Mouse (Mus musculus) kidney, adult 2 months (tissue): ENCODE measurements around the gene Sphk1. TPM values are rescaled to one million over a fixed set of nuclear protein-coding genes. Genes with fewer than 3 reads are reported as not detected.

Experiments
- DNase-seq: peaks from one replicate; pipeline ENCODE4 v3.0.0; 2021
- H3K27ac ChIP-seq: fragments of 200-500 bp; 2 replicates; pipeline ENCODE4 v1.5.1; 2012; ENCODE audit warnings: low read depth, low read length, control low read depth, inconsistent platforms; ENCODE audit not compliant: insufficient read depth
- H3K27me3 ChIP-seq: fragments of 200-500 bp; replicated peaks from 2 replicates; pipeline ENCODE4 v1.6.1; 2012; ENCODE audit warnings: mild to moderate bottlenecking, moderate library complexity, low read length, inconsistent platforms; ENCODE audit not compliant: control insufficient read depth, insufficient read depth
- H3K36me3 ChIP-seq: fragments of 200-500 bp; 2 replicates; pipeline ENCODE4 v1.6.1; 2012; ENCODE audit warnings: mild to moderate bottlenecking, moderate library complexity, low read length, inconsistent platforms; ENCODE audit not compliant: control insufficient read depth, insufficient read depth
- H3K4me1 ChIP-seq: fragments of 200-500 bp; 2 replicates; pipeline ENCODE4 v1.6.1; 2011; ENCODE audit warnings: low read length; ENCODE audit not compliant: control insufficient read depth, insufficient read depth
- H3K4me3 ChIP-seq: fragments of 200-500 bp; 2 replicates; pipeline ENCODE4 v1.5.1; 2011; ENCODE audit warnings: mild to moderate bottlenecking, low read depth, low read length, control low read depth; ENCODE audit not compliant: insufficient read depth
- CTCF ChIP-seq: fragments of 200-500 bp; conservative IDR thresholded peaks from 2 replicates; pipeline ENCODE4 v1.5.1; 2011; ENCODE audit warnings: low read depth, mild to moderate bottlenecking, control low read depth, low read length, moderate library complexity, mixed read lengths; ENCODE audit not compliant: insufficient read depth, insufficient read length
- POLR2A ChIP-seq: fragments of 200-500 bp; IDR thresholded peaks from one replicate; pipeline ENCODE4 v1.6.1; 2011; ENCODE audit warnings: low read depth, low read length, control low read depth
- whole genome bisulfite sequencing: fragments of 180-500 bp; shearing (Covaris S2); methylation state at CpG from one replicate; pipeline ENCODE4 v1.1.7; 2018; 5-methylcytosine and 5-hydroxymethylcytosine counted together
- polyA plus RNA-seq: library from polyadenylated mRNA; depleted of rRNA; stranded (reverse); fragments of >200 nt; gene quantifications from 2 replicates; pipeline ENCODE4 v1.2.3, GENCODE M21; 2012; rRNA removed

Sphk1 gene
- polyA plus RNA-seq = 9.9 and 12.0 TPM in 2 replicates

- no peaks in the 10 kb centered on the region for H3K4me1 ChIP-seq
- no peak within 1 kb of the TSS for H3K27ac ChIP-seq
- no peaks in the 10 kb centered on the region for H3K27me3 ChIP-seq
- H3K4me3 ChIP-seq = peak within 1 kb of the TSS; percentile 57
- H3K36me3 ChIP-seq = no peaks in the 10 kb centered on the region
- TF ChIP-seq POLR2A (no peak), CTCF (no peak)
- 62% methylated on average over 11 of the region's 11 CpGs for WGBS
- peak; percentile 35 for DNase-seq
Observed at GRCm38 (mm10) chr11:116530187-116531147, at the start of gene Sphk1. Gene Sphk1, plus strand, starts transcription at chr11:116530925.

GRCm38 (mm10) chr11:116480975-116481374 lies 49.8 kb upstream of the Sphk1 start:
- WGBS = 95% methylated on average over 8 of the region's 8 CpGs
- Histone ChIP-seq H3K4me3 (no peak overlapping the region), H3K27me3 (no peaks in the 10 kb centered on the region), H3K36me3 (peaks cover 5% of the 10 kb centered on the region), H3K4me1 (no peaks in the 10 kb centered on the region; the same call in 1 of the 2 replicates), H3K27ac (no peak overlapping the region)
- DNase-seq = no peak
- TF ChIP-seq CTCF = no peak
- no peak for TF ChIP-seq POLR2A

- Histone ChIP-seq H3K4me3 (no peak overlapping the region), H3K27ac (no peak overlapping the region), H3K27me3 (no peaks in the 10 kb centered on the region), H3K4me1 (no peaks in the 10 kb centered on the region; the same call in 1 of the 2 replicates), H3K36me3 (peaks cover 5% of the 10 kb centered on the region)
- WGBS = 47% methylated on average over 7 of the region's 7 CpGs
- DNase-seq = peak; percentile 55
- no peak for TF ChIP-seq POLR2A
- no peak for TF ChIP-seq CTCF
Observed at GRCm38 (mm10) chr11:116481776-116482175, 48.9 kb upstream of the Sphk1 start.

GRCm38 (mm10) chr11:116484261-116484660 lies 46.5 kb upstream of the Sphk1 start:
- DNase-seq = peak; percentile 70
- H3K4me1 ChIP-seq = no peaks in the 10 kb centered on the region; the same call in 1 of the 2 replicates
- TF ChIP-seq CTCF = no peak
- TF ChIP-seq POLR2A = no peak
- no peak overlapping the region for H3K4me3 ChIP-seq
- H3K36me3 ChIP-seq = peaks cover 2% of the 10 kb centered on the region; the same call in 1 of the 2 replicates
- 58% methylated on average over 8 of the region's 8 CpGs for WGBS
- no peak overlapping the region for H3K27ac ChIP-seq
- no peaks in the 10 kb centered on the region for H3K27me3 ChIP-seq

- TF ChIP-seq CTCF = no peak
- no peak for TF ChIP-seq POLR2A
- peaks cover 4% of the 10 kb centered on the region; the same call in 1 of the 2 replicates for H3K4me1 ChIP-seq
- DNase-seq = no peak
- no peak overlapping the region for H3K4me3 ChIP-seq
- H3K27me3 ChIP-seq = no peaks in the 10 kb centered on the region
- H3K27ac ChIP-seq = no peak overlapping the region
- H3K36me3 ChIP-seq = peaks cover 2% of the 10 kb centered on the region; the same call in 1 of the 2 replicates
Observed at GRCm38 (mm10) chr11:116488207-116488606, 42.5 kb upstream of the Sphk1 start.

- H3K4me1 ChIP-seq = peaks cover 4% of the 10 kb centered on the region; the same call in 1 of the 2 replicates
- H3K36me3 ChIP-seq = peaks cover 2% of the 10 kb centered on the region; the same call in 1 of the 2 replicates
- no peaks in the 10 kb centered on the region for H3K27me3 ChIP-seq
- peak; percentile 55 for TF ChIP-seq CTCF
- no peak for TF ChIP-seq POLR2A
- no peak overlapping the region for H3K27ac ChIP-seq
- 64% methylated on average over 14 of the region's 14 CpGs for WGBS
- peak; percentile 39 for DNase-seq
- H3K4me3 ChIP-seq = peak overlapping the region; percentile 95; the same call in 1 of the 2 replicates
Observed at GRCm38 (mm10) chr11:116488693-116489375, 41.9 kb upstream of the Sphk1 start.

GRCm38 (mm10) chr11:116489771-116490231 lies 40.9 kb upstream of the Sphk1 start:
- peak overlapping the region; percentile 95 for H3K4me3 ChIP-seq
- no peak for DNase-seq
- H3K27ac ChIP-seq = peak overlapping the region; percentile 60
- peaks cover 2% of the 10 kb centered on the region; the same call in 1 of the 2 replicates for H3K36me3 ChIP-seq
- under 1% methylated on average over 39 of the region's 39 CpGs for WGBS
- no peak for TF ChIP-seq POLR2A
- no peak for TF ChIP-seq CTCF
- H3K27me3 ChIP-seq = no peaks in the 10 kb centered on the region
- H3K4me1 ChIP-seq = peaks cover 4% of the 10 kb centered on the region; the same call in 1 of the 2 replicates
